Comparison of ENCODE assay signal across 9 mouse cellular contexts in the genomic region with DNA sequence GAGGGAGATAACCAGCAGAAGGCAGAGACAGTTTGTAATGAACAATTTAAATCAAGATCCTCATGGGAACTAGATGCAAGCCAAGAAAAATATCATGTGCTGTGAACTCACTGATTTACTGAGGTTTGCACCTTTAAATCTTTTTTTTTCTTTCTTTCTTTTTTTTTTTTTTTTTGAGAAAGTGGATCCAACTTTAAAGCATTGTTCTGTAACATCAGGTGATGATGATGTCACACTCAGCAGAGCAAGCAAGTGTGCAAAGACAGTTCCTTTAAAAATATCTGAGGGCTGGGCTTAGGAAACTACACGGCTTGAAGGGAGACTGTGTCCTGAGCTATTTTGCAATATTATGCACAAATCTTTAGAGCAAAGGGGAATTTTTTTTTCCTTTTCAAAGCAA.
DNase-seq lines count a peak whose midpoint lies in the region; ATAC-seq lines count a peak whose summit lies in the region.
"Had no signal": no experiment of that assay in that cellular context is flagged by ENCODE, and none has a peak within 500 bp of the region (broad histone marks: within the 10 kb centered on the region; RNA-seq: fewer than 3 reads in every experiment).

No protein-coding gene starts in this region.

- H3K36me3 ChIP-seq in kidney, embryonic 16.5 days (ENCODE audit: insufficient read depth, low read length) = no peaks in the 10 kb centered on the region
- H3K36me3 ChIP-seq in embryonic facial prominence, embryonic 13.5 days = no peaks in the 10 kb centered on the region
- no peaks in the 10 kb centered on the region for H3K36me3 ChIP-seq in hindbrain, embryonic 14.5 days (replicated peaks; ENCODE audit: control insufficient read depth, insufficient read depth)
- H3K36me3 ChIP-seq in neural tube, embryonic 12.5 days = 0 out of 2 replicates have a peak, but pooled peaks cover 4% of the 10 kb centered on the region

- H3K4me3 ChIP-seq in kidney, embryonic 16.5 days (ENCODE audit: low read length) = no peak overlapping the region
- H3K4me3 ChIP-seq in embryonic facial prominence, embryonic 13.5 days = 0 out of 2 replicates have a peak overlapping the region, but pooled peaks have one; percentile 6
- peak overlapping the region; percentile 24 for H3K4me3 ChIP-seq in hindbrain, embryonic 14.5 days (replicated peaks; ENCODE audit: low read length)
- peak overlapping the region; percentile 27; the same call in 1 of the 2 replicates for H3K4me3 ChIP-seq in neural tube, embryonic 12.5 days

- no peaks in the 10 kb centered on the region for H3K27me3 ChIP-seq in kidney, embryonic 16.5 days (ENCODE audit: insufficient read depth, low read length)
- no peaks in the 10 kb centered on the region for H3K27me3 ChIP-seq in embryonic facial prominence, embryonic 13.5 days
- no peaks in the 10 kb centered on the region for H3K27me3 ChIP-seq in hindbrain, embryonic 14.5 days (ENCODE audit: control insufficient read depth, insufficient read depth, low read length)
- no peaks in the 10 kb centered on the region for H3K27me3 ChIP-seq in neural tube, embryonic 12.5 days (replicated peaks)

- H3K27ac ChIP-seq in kidney, embryonic 16.5 days (ENCODE audit: low read length) = no peak overlapping the region
- H3K27ac ChIP-seq in embryonic facial prominence, embryonic 13.5 days = peak overlapping the region; percentile 74; the same call in 1 of the 2 replicates
- H3K27ac ChIP-seq in hindbrain, embryonic 14.5 days = peak overlapping the region; percentile 73
- peak overlapping the region; percentile 46; the same call in 1 of the 2 replicates for H3K27ac ChIP-seq in neural tube, embryonic 12.5 days

- H3K9ac ChIP-seq in kidney, embryonic 16.5 days (replicated peaks; ENCODE audit: low read length) = no peak overlapping the region
- peak overlapping the region; percentile 36; the same call in 1 of the 2 replicates for H3K9ac ChIP-seq in embryonic facial prominence, embryonic 13.5 days
- H3K9ac ChIP-seq in hindbrain, embryonic 14.5 days = peak overlapping the region; percentile 46; the same call in 1 of the 2 replicates
- peak overlapping the region; percentile 48; the same call in 1 of the 2 replicates for H3K9ac ChIP-seq in neural tube, embryonic 12.5 days

- H3K4me2 ChIP-seq in kidney, embryonic 16.5 days (replicated peaks; ENCODE audit: low read depth, low read length) = peak overlapping the region; percentile 34; the same call in 1 of the 2 replicates
- H3K4me2 ChIP-seq in embryonic facial prominence, embryonic 13.5 days = peak overlapping the region; percentile 35
- peak overlapping the region; percentile 52 for H3K4me2 ChIP-seq in hindbrain, embryonic 14.5 days (replicated peaks)
- H3K4me2 ChIP-seq in neural tube, embryonic 12.5 days (replicated peaks) = peak overlapping the region; percentile 61

- 3% methylated on average over 1 of the region's 1 CpGs for WGBS in kidney, embryonic 16.5 days
- WGBS in embryonic facial prominence, embryonic 13.5 days = 13% methylated on average over 1 of the region's 1 CpGs
- WGBS in hindbrain, embryonic 14.5 days = 2% methylated on average over 1 of the region's 1 CpGs
- WGBS in neural tube, embryonic 12.5 days = 4% methylated on average over 1 of the region's 1 CpGs

- peaks cover 22% of the 10 kb centered on the region for H3K4me1 ChIP-seq in kidney, embryonic 16.5 days (ENCODE audit: insufficient read depth, low read length)
- H3K4me1 ChIP-seq in embryonic facial prominence, embryonic 13.5 days = peaks cover 24% of the 10 kb centered on the region
- peaks cover 30% of the 10 kb centered on the region for H3K4me1 ChIP-seq in hindbrain, embryonic 14.5 days (replicated peaks; ENCODE audit: control insufficient read depth, insufficient read depth, low read length)
- H3K4me1 ChIP-seq in neural tube, embryonic 12.5 days = peaks cover 32% of the 10 kb centered on the region

- intact Hi-C loops in left cerebral cortex, postnatal 36 days (cut with DNase I) = no loop called here

- H3K9me3 ChIP-seq in kidney, embryonic 16.5 days (ENCODE audit: low read length) = peaks cover 2% of the 10 kb centered on the region; the same call in 1 of the 2 replicates
- no peaks in the 10 kb centered on the region for H3K9me3 ChIP-seq in embryonic facial prominence, embryonic 13.5 days
- H3K9me3 ChIP-seq in hindbrain, embryonic 14.5 days (ENCODE audit: control insufficient read depth, low read length) = no peaks in the 10 kb centered on the region
- no peaks in the 10 kb centered on the region for H3K9me3 ChIP-seq in neural tube, embryonic 12.5 days

- DNase-seq in kidney, adult 18-20 months = no peak
- peak; percentile 44 for DNase-seq in hindbrain, embryonic 14.5 days (ENCODE audit: low spot score)
- no peak for DNase-seq in left cerebral cortex, postnatal 36 days (ENCODE audit: low spot score in 2 of 2)
- DNase-seq in thymus, postnatal 14 days = no peak
- DNase-seq in layer of hippocampus, postnatal 36 days = no peak
- DNase-seq: thymus, postnatal 25 days had no signal

- ATAC-seq in kidney, embryonic 16.5 days (ENCODE audit: low FRiP score, low TSS enrichment) = no peak
- ATAC-seq in embryonic facial prominence, embryonic 13.5 days (ENCODE audit: insufficient number of reproducible peaks, insufficient read depth, low FRiP score, low TSS enrichment, low read depth) = no peak
- no peak for ATAC-seq in hindbrain, embryonic 14.5 days (ENCODE audit: low FRiP score)
- no peak for ATAC-seq in neural tube, embryonic 12.5 days (ENCODE audit: low FRiP score, low read depth)
